Mouse (Mus musculus): ENCODE results near the gene Gpsm1.

Gpsm1 gene

GRCm38 (mm10) chr2:26315072-26315924 lies at the start of gene Gpsm1:
Gpsm1 (plus strand) TSS chr2:26315515.
- DNase-seq (ENCODE audit: low spot score) = peak; percentile 91

- DNase-seq (ENCODE audit: low spot score) = no peak
Observed at GRCm38 (mm10) chr2:26266066-26266742, 49.1 kb upstream of the Gpsm1 start.

GRCm38 (mm10) chr2:26268216-26268615 lies 47.1 kb upstream of the Gpsm1 start:
- no peak for DNase-seq (ENCODE audit: low spot score)

- DNase-seq (ENCODE audit: low spot score) = peak; percentile 86
Observed at GRCm38 (mm10) chr2:26273611-26274010, 41.7 kb upstream of the Gpsm1 start.

GRCm38 (mm10) chr2:26279712-26280111 lies 35.6 kb upstream of the Gpsm1 start:
- DNase-seq (ENCODE audit: low spot score) = no peak

DNA sequence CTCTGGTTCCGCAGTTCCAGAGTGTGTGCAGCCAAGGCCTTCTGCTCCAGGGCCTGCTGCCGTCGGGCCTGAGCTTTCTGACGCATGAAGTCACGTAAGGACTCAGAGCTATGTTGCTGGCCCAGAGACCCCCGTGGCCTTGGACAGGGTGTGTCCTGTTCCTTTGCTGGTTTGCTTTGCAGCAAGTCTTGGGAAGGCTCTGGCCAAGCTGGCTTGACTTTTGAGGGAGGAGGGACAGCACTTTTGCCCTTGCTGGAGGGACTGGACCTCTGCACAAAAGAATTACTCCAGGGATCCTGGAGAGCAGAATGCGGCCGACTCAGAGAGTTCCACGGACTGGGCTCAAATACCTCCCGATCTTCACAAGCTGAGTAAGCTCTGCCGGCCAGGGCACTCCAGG lies 34.7 kb upstream of the Gpsm1 start:
- DNase-seq (ENCODE audit: low spot score) = no peak

- no peak for DNase-seq (ENCODE audit: low spot score)
Observed at GRCm38 (mm10) chr2:26285804-26286203, 29.5 kb upstream of the Gpsm1 start.

DNA sequence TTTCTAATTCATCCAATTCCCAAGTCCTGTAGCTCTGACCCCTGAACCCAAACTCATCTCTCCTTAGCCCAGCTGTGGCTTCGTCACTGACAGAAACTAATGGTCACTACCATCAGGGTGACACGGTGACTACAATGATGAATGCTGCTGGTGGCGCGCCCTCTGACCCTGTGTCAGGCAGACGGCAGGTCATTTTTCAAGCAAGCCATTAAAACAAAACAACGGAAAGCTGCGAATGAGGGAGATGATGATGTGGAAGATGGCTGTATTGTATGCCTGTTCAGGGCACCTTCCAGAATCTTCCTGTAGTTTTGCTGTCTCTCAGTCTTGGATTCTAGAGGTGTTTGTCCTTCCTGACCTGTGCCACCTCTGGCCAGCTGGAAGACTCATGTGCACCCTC lies 28.9 kb upstream of the Gpsm1 start:
- peak; percentile 79 for DNase-seq (ENCODE audit: low spot score)

DNA sequence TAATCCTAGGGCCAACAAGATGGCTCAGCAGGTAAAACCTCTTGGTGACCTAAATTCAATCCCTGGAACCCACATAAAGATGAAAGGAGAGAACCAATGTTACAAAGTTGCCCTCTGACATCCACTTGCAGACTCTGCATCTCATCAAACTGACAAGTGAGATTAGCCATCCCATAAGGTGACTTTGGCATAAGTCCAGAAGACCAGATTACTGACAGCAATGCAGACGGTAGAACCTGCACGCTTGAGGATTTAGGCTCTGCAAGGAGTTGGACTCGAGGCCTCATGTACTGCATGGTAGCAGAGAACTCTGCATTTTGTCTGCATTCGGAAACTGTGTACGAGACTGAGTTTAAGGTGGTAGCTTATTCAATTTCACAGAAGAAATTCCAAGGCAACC lies 25.2 kb upstream of the Gpsm1 start:
- DNase-seq (ENCODE audit: low spot score) = no peak

GRCm38 (mm10) chr2:26294457-26294856 lies 20.9 kb upstream of the Gpsm1 start, which contains the start of gene Ccdc187:
Ccdc187 (minus strand) TSS chr2:26294557.
- no peak for DNase-seq (ENCODE audit: low spot score)

DNA sequence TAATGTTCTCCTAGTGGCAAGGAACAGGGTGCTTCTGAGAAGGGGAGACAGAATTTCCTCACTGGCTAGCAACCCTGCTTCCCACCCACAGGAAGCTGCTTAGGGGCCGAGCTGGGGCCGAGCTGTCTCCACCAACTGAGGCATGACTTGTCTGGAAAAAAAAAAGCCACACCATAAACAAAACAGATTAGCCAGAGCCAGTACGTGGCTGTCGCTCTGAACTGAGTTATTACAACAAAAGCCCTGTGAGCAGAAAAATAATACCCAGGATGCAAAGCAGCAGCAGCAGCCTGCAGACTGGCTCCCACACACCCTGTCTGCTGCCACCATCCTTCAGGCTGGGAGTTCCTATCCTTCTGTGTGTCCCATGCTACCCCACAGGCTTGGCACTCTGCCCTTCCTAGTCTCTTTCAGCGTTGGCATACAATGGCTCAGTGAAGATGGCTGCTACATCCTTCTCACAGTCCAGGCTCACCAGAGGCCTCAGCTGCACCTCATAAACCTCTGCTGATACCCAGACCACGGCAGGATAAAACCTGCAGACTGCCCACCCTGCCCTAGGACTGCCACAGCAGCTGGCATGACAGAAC lies 18.6 kb upstream of the Gpsm1 start:
- DNase-seq (ENCODE audit: low spot score) = no peak

DNA sequence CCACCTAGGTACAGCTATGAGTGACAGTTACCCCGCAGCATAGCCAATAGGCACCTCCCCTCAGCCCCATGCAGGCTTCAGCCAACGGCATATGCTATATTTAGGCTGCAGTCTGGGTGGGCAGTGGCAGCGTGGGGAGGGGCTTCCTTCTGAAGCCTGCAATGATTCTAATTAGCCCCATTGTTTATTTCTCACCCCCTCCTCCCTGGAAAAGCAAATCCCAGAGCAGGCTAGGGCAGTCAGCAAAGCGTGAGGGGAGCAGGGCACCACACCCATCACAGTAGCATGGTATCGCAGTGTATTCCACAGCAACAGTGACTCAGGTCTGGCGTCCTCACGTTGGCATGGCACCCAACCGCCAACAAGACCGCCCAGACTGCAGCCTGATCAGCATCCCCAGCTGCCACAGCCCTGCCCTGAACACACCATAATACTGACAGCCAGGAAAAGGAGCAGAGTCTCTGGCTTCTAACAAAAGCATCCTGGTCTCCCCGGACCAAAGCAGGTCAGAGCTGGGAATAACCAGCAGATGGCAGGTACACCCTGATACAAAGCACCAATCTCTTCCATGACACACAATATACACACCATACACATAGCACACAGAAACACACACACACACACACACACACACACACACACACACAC lies 17.0 kb upstream of the Gpsm1 start:
- DNase-seq (ENCODE audit: low spot score) = peak; percentile 43

- peak; percentile 31 for DNase-seq (ENCODE audit: low spot score)
Observed at GRCm38 (mm10) chr2:26298856-26299230, 16.5 kb upstream of the Gpsm1 start.

- no peak for DNase-seq (ENCODE audit: low spot score)
Observed at GRCm38 (mm10) chr2:26299336-26299735, 16.0 kb upstream of the Gpsm1 start.

DNA sequence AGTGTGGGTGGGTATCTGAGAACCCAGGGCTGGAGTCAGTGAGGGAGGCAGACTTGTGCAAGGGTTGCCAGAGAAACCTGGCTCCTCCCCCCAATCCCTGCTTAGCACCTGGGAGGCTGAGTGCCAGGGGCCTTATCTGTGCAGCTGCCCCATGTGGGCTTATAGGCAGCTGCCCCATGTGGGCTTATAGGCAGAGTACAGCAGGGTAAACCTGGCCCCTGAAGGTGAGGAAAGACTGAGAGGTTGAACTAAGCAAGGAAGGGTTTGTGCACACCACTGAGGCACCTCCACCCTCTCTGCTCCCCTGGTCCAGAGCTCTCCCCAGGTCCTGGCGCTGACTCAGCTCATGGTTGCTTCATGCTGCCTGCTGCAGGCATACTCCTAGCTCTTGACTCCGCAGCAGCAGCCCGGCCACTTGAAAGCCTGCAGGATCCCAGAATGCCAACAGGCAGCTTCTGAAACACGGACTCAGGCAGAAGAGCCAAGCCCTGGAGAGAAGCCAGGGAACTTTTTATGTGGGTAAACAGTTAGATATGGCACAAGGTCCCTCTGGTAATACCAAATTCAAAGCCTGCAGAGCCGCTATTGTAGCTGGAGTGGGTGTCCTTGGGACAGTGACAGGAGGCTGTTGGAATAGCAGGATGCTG lies 15.0 kb upstream of the Gpsm1 start:
- no peak for DNase-seq (ENCODE audit: low spot score)

- DNase-seq (ENCODE audit: low spot score) = peak; percentile 88
Observed at GRCm38 (mm10) chr2:26300808-26301174, 14.5 kb upstream of the Gpsm1 start.

DNA sequence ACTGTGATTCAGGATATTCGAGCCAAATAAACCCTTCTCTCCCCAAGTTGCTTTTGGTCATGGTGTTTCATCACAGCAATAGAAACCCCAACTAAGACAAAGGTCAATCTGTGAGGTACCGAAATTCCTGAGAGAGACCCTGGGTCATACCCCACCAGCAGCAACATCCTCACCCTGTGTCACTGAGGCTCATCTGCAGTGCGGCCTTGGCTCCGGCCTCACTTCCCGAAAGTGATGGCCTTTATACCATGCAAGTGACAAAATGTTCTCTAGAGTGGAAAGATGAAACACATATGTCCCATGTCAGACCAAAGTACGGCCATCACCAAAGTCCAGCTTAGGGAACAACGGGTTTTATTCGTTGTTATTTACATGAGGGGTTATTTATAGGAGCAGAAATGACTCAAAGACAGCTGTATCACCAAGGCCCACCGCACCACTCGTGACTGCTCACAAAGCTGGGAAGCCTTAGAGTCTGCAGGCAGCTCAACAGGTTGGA lies 13.3 kb upstream of the Gpsm1 start:
- no peak for DNase-seq (ENCODE audit: low spot score)

GRCm38 (mm10) chr2:26304711-26305110 lies 10.6 kb upstream of the Gpsm1 start:
- DNase-seq (ENCODE audit: low spot score) = no peak

- no peak for DNase-seq (ENCODE audit: low spot score)
Observed at GRCm38 (mm10) chr2:26305555-26305954, 9.8 kb upstream of the Gpsm1 start.

DNA sequence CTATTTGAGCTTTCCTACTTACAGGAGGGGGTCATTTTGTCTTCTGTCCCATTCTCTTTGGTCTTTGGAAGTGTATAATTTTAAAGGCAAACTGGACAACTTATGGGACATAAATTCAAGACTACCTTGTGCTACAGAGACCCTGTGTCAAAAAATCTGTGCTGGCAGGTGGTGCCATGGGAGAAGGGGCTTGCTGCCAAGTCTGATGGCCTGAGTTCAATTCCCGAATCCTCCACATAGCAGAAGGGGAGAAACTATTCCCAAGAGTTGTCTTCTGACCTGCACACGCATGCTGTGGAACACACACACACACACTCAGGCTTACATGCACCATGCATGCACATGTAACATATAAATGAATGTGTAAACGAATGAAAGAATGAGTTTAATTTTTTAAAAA lies 8.6 kb upstream of the Gpsm1 start:
- DNase-seq (ENCODE audit: low spot score) = no peak

- peak; percentile 76 for DNase-seq (ENCODE audit: low spot score)
Observed at GRCm38 (mm10) chr2:26309739-26310138, 5.6 kb upstream of the Gpsm1 start.

GRCm38 (mm10) chr2:26311936-26312335 lies 3.4 kb upstream of the Gpsm1 start:
- no peak for DNase-seq (ENCODE audit: low spot score)

All from embryo, embryonic 10 days (tissue).